Comparison of ENCODE assay signal across 22 mouse cellular contexts in genomic region chr5:77028034-77028433, GRCm38 (mm10). TPM values are rescaled to one million over a fixed set of nuclear protein-coding genes. Genes with fewer than 3 reads are reported as not detected.
DNase-seq lines count a peak whose midpoint lies in the region; ATAC-seq lines count a peak whose summit lies in the region.
"Had no signal": no experiment of that assay in that cellular context is flagged by ENCODE, and none has a peak within 500 bp of the region (broad histone marks: within the 10 kb centered on the region; RNA-seq: fewer than 3 reads in every experiment).

No protein-coding gene starts in this region.

- no peak overlapping the region for H3K4me3 ChIP-seq in liver, embryonic 12.5 days
- no peak overlapping the region for H3K4me3 ChIP-seq in liver, embryonic 16.5 days (ENCODE audit: low read depth, low read length)
- no peak overlapping the region for H3K4me3 ChIP-seq in forebrain, embryonic 12.5 days (replicated peaks)
- H3K4me3 ChIP-seq: embryonic facial prominence, embryonic 13.5 days; forebrain, embryonic 13.5 days; gastrocnemius, adult 2 months; heart, embryonic 13.5 days; hindbrain, embryonic 13.5 days had no signal

- no peaks in the 10 kb centered on the region for H3K36me3 ChIP-seq in liver, embryonic 12.5 days
- H3K36me3 ChIP-seq in liver, embryonic 16.5 days (ENCODE audit: control insufficient read depth, insufficient read depth): no peaks in the 10 kb centered on the region
- no peaks in the 10 kb centered on the region for H3K36me3 ChIP-seq in forebrain, embryonic 12.5 days (replicated peaks)
- H3K36me3 ChIP-seq: embryonic facial prominence, embryonic 13.5 days; G1E; heart, embryonic 13.5 days; hindbrain, embryonic 13.5 days had no signal

- peak; percentile 44 for DNase-seq in c-Kit-positive CD71-positive TER-119-positive erythroid progenitor cells, embryonic 14.5 days (ENCODE audit: low spot score)
- no peak for DNase-seq in cerebellum, adult 8-10 months
- DNase-seq in left cerebral cortex, adult 11 months (ENCODE audit: low spot score): no peak
- DNase-seq: adrenal gland, postnatal 10 days; cerebellum, adult 9-10 months; cerebellum, postnatal 36 days; forebrain, postnatal 0 days; gastrocnemius, adult 2 months; gastrocnemius, postnatal 25 days; heart, postnatal 4 days had no signal

- peak; percentile 75 for ATAC-seq in liver, embryonic 12.5 days
- peak; percentile 53 for ATAC-seq in liver, embryonic 16.5 days (ENCODE audit: low read depth)
- no peak for ATAC-seq in forebrain, embryonic 12.5 days (ENCODE audit: low FRiP score)
- ATAC-seq in cerebellum, adult (ENCODE audit: insufficient number of reproducible peaks, low FRiP score, low TSS enrichment): no peak
- ATAC-seq: forebrain, embryonic 13.5 days; forebrain, postnatal 0 days; hindbrain, postnatal 0 days had no signal

- peaks cover 11% of the 10 kb centered on the region for H3K4me1 ChIP-seq in liver, embryonic 12.5 days
- no peaks in the 10 kb centered on the region; the same call in 1 of the 2 replicates for H3K4me1 ChIP-seq in liver, embryonic 16.5 days (ENCODE audit: control insufficient read depth, low read depth, low read length)
- H3K4me1 ChIP-seq in forebrain, embryonic 12.5 days: no peaks in the 10 kb centered on the region
- H3K4me1 ChIP-seq: embryonic facial prominence, embryonic 13.5 days; forebrain, embryonic 13.5 days; heart, embryonic 13.5 days; hindbrain, embryonic 13.5 days had no signal

- no peaks in the 10 kb centered on the region for H3K27me3 ChIP-seq in liver, embryonic 12.5 days (replicated peaks)
- H3K27me3 ChIP-seq in liver, embryonic 16.5 days (ENCODE audit: control insufficient read depth, insufficient read depth, low read depth, low read length): no peaks in the 10 kb centered on the region
- 0 out of 2 replicates have a peak, but pooled peaks cover 4% of the 10 kb centered on the region for H3K27me3 ChIP-seq in forebrain, embryonic 12.5 days
- H3K27me3 ChIP-seq: embryonic facial prominence, embryonic 13.5 days; forebrain, embryonic 13.5 days; heart, embryonic 13.5 days; hindbrain, embryonic 13.5 days had no signal

- H3K4me2 ChIP-seq in liver, embryonic 12.5 days: no peak overlapping the region
- no peak overlapping the region for H3K4me2 ChIP-seq in liver, embryonic 16.5 days (ENCODE audit: low read depth, low read length)
- H3K4me2 ChIP-seq in forebrain, embryonic 12.5 days: no peak overlapping the region
- H3K4me2 ChIP-seq: embryonic facial prominence, embryonic 13.5 days; forebrain, embryonic 13.5 days; heart, embryonic 13.5 days; hindbrain, embryonic 13.5 days had no signal

- H3K27ac ChIP-seq in liver, embryonic 12.5 days: 0 out of 2 replicates have a peak overlapping the region, but pooled peaks have one; percentile 10
- H3K27ac ChIP-seq in liver, embryonic 16.5 days (ENCODE audit: low read length): no peak overlapping the region
- no peak overlapping the region for H3K27ac ChIP-seq in forebrain, embryonic 12.5 days
- H3K27ac ChIP-seq: embryonic facial prominence, embryonic 13.5 days; forebrain, embryonic 13.5 days; gastrocnemius, adult 2 months; heart, embryonic 13.5 days; hindbrain, embryonic 13.5 days; hindbrain, postnatal 0 days had no signal

- H3K9ac ChIP-seq in liver, embryonic 12.5 days: no peak overlapping the region
- no peak overlapping the region for H3K9ac ChIP-seq in liver, embryonic 16.5 days (ENCODE audit: low read depth, low read length)
- H3K9ac ChIP-seq in forebrain, embryonic 12.5 days: no peak overlapping the region
- H3K9ac ChIP-seq: embryonic facial prominence, embryonic 13.5 days; forebrain, embryonic 13.5 days; forebrain, postnatal 0 days; heart, embryonic 13.5 days; hindbrain, embryonic 13.5 days had no signal

- H3K9me3 ChIP-seq in liver, embryonic 12.5 days (replicated peaks): 0 out of 2 replicates have a peak, but pooled peaks cover 4% of the 10 kb centered on the region
- no peaks in the 10 kb centered on the region; the same call in 1 of the 2 replicates for H3K9me3 ChIP-seq in liver, embryonic 16.5 days (replicated peaks; ENCODE audit: control insufficient read depth, low read length)
- H3K9me3 ChIP-seq in forebrain, embryonic 12.5 days: no peaks in the 10 kb centered on the region
- H3K9me3 ChIP-seq: embryonic facial prominence, embryonic 13.5 days; forebrain, embryonic 13.5 days; heart, embryonic 13.5 days; hindbrain, embryonic 13.5 days had no signal

- 34% methylated on average over 3 of the region's 3 CpGs for WGBS in liver, embryonic 12.5 days (ENCODE audit: insufficient replicate concordance)
- WGBS in liver, embryonic 16.5 days (ENCODE audit: insufficient replicate concordance): 41% methylated on average over 3 of the region's 3 CpGs
- WGBS in forebrain, embryonic 12.5 days: 88% methylated on average over 3 of the region's 3 CpGs

RNA-seq across cellular contexts. Expression of gene Thegl, which starts 12.2 kb away (rescaled TPM):
- polyA plus RNA-seq in liver, embryonic 12.5 days (2016; fragmentation: Nextera tagmentation; extraction: Ambion mirVana): 0.41 and 0.48 TPM in 2 replicates
- 0.22 and 0.43 TPM in 2 replicates for polyA plus RNA-seq in liver, embryonic 16.5 days (2015; fragmentation: Nextera tagmentation; extraction: Ambion mirVana)
- 0.33 and 0.42 TPM in 2 replicates for polyA plus RNA-seq in forebrain, embryonic 12.5 days (2016; fragmentation: Nextera tagmentation; extraction: Ambion mirVana)
- polyA plus RNA-seq: heart, postnatal 0 days had no signal

RNA-seq across cellular contexts. Expression of gene Arl9, which starts 24.2 kb away (rescaled TPM):
- not detected in 2 replicates for polyA plus RNA-seq in liver, embryonic 12.5 days (2016; fragmentation: Nextera tagmentation; extraction: Ambion mirVana)
- 0.18 and 0.19 TPM in 2 replicates for polyA plus RNA-seq in liver, embryonic 16.5 days (2015; fragmentation: Nextera tagmentation; extraction: Ambion mirVana)
- polyA plus RNA-seq in forebrain, embryonic 12.5 days (2016; fragmentation: Nextera tagmentation; extraction: Ambion mirVana): not detected in 2 replicates
- polyA plus RNA-seq: embryonic facial prominence, embryonic 13.5 days; forebrain, embryonic 13.5 days; forebrain, postnatal 0 days; G1E; heart, embryonic 13.5 days; heart, postnatal 0 days; hindbrain, postnatal 0 days; intestine, embryonic 14.5 days had no signal

RNA-seq across cellular contexts. Expression of gene Srp72, which starts 53.6 kb away (rescaled TPM):
- polyA plus RNA-seq in liver, embryonic 12.5 days (2016; fragmentation: Nextera tagmentation; extraction: Ambion mirVana): 58.9 and 61.9 TPM in 2 replicates
- 43.9 and 44.3 TPM in 2 replicates for polyA plus RNA-seq in liver, embryonic 16.5 days (2015; fragmentation: Nextera tagmentation; extraction: Ambion mirVana)
- polyA plus RNA-seq in forebrain, embryonic 12.5 days (2016; fragmentation: Nextera tagmentation; extraction: Ambion mirVana): 63.5 and 64.3 TPM in 2 replicates

Comparison
In these comparisons a context has a peak if more than half of its experiments do, and no peak if none do; other contexts are left out.
1. ATAC-seq: peak in liver, embryonic 12.5 days (single experiment) and liver, embryonic 16.5 days (single experiment); none in forebrain, embryonic 12.5 days (single experiment) and cerebellum, adult (single experiment).